Mouse (Mus musculus): Measurements from ENCODE around the gene Gm11487.
"Not testable (repeated sequence)": the region's sequence is repeated elsewhere in the genome, so short reads cannot be mapped to it uniquely, and the experiment has no call there.

Gm11487 gene

DNA sequence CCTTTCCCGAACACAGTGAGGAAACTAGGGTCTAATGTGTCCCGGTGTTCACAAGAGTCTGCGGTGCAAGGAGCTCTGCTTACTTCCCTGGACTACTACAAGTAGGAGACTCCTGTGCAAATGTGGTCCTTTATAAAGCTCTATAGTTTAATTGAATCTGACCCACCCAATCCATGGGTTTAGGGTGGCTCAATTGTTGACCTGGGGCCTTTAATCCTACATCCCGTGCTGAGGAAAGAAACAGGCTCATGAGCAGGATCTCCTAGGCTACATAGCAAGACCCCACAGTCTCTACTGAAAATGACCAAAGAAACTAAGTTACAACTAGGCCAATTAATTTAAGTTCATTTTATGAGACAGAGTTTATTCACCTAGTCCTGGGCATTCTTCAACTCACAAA is at the start of gene Gm11487:
Gene Gm11487 (minus strand): TSS at position 101 of the 400 bp plus-strand sequence.
- not testable (repeated sequence) for DNase-seq (ENCODE audit: extremely low spot score, low spot score)

DNA sequence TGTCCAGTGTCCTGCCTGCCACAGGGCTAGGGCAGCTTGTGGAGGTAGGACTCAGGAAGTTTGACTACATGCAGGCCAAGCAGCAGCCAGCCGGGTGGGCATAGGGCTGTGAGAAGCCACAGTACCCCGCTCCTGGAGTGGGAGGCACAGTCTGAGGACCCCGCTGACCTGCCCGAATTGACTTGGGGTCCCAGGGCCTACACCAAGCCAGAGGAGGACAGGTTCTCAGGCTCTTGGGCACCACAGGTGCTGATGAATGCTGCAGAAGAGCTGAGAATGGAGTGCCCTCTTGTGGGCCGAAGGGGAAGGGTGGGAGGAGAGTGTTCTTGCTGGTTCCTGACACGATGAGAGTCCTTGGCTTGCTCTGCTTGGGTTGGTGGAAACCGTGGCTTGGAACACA is 39.8 kb upstream of the Gm11487 start:
- DNase-seq (ENCODE audit: extremely low spot score, low spot score): no peak

GRCm38 (mm10) chr4:73442568-73442967 is 37.7 kb upstream of the Gm11487 start:
- DNase-seq (ENCODE audit: extremely low spot score, low spot score): no peak

GRCm38 (mm10) chr4:73425903-73426302 is 21.0 kb upstream of the Gm11487 start:
- DNase-seq (ENCODE audit: extremely low spot score, low spot score): no peak

- DNase-seq (ENCODE audit: extremely low spot score, low spot score): no peak
Observed at GRCm38 (mm10) chr4:73423049-73423448, 18.2 kb upstream of the Gm11487 start.

- DNase-seq (ENCODE audit: extremely low spot score, low spot score): no peak
Observed at GRCm38 (mm10) chr4:73366534-73366933, 38.3 kb downstream of the Gm11487 start.
